Mouse (Mus musculus) lung, adult 2 months (tissue): ENCODE data around the gene Mydgf.

ENCODE experiments used
- CTCF ChIP-seq: fragments of 200-500 bp; IDR thresholded peaks from 2 replicates; pipeline ENCODE4 v1.5.1; 2011; ENCODE audit warnings: mild to moderate bottlenecking, low read length, control low read depth; ENCODE audit not compliant: insufficient read depth
- POLR2A ChIP-seq: fragments of 200-500 bp; IDR thresholded peaks from 2 replicates; pipeline ENCODE4 v1.6.1; 2011; ENCODE audit warnings: low read depth, mild to moderate bottlenecking, control low read depth, low read length, borderline replicate concordance; ENCODE audit errors: extremely low read depth

DNA sequence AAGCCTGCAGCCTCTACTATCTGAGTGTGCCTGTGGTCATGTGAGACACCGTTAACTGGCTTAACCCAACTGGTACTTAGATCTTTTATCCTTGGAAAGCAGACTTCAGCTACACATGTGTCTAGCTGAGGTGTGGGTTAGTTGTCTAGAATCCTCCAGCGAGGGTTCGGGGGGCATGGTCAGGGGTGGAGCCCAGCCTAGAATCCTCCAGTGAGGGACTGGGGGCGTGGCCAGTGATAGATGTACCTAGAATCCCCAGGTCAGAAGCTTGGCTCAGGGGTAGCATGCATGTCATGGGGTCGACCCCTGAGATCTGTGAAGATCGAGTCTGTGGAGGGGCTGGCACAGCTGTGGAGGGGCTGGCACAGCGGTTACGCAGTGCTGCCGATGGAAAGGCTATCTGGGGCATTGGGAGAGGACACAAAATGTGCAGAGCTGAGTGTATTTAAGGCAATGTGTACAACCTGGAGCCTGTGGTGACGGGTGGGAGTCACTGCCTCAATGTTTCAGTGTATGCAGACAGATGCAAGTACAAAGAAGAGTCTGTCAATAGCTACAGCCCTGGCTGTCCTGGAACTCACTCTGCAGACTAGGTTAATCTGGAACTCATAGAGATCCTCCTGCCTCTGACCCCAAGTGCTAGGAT, 10.2 kb downstream of the Mydgf start:
- TF ChIP-seq CTCF (no peak), POLR2A (no peak)
